Mouse (Mus musculus): ENCODE measurements around the gene P3h4.

GRCm38 (mm10) chr11:100395861-100396631 lies 18.6 kb downstream of the P3h4 start:
- TF ChIP-seq CTCF (IDR thresholded peaks at IDR 0.05; ENCODE audit: control insufficient read depth, insufficient read depth, insufficient read length) (no peak), MAX (IDR thresholded peaks at IDR 0.05) (no peak), MYOD1 (IDR thresholded peaks at IDR 0.05; ENCODE audit: control insufficient read depth, insufficient read length, low read depth) (no peak), USF1 (IDR thresholded peaks at IDR 0.05; ENCODE audit: low read depth) (no peak)

All from C2C12 (cell line).